ENCODE assay signal across 8 mouse cellular contexts in the genomic region with DNA sequence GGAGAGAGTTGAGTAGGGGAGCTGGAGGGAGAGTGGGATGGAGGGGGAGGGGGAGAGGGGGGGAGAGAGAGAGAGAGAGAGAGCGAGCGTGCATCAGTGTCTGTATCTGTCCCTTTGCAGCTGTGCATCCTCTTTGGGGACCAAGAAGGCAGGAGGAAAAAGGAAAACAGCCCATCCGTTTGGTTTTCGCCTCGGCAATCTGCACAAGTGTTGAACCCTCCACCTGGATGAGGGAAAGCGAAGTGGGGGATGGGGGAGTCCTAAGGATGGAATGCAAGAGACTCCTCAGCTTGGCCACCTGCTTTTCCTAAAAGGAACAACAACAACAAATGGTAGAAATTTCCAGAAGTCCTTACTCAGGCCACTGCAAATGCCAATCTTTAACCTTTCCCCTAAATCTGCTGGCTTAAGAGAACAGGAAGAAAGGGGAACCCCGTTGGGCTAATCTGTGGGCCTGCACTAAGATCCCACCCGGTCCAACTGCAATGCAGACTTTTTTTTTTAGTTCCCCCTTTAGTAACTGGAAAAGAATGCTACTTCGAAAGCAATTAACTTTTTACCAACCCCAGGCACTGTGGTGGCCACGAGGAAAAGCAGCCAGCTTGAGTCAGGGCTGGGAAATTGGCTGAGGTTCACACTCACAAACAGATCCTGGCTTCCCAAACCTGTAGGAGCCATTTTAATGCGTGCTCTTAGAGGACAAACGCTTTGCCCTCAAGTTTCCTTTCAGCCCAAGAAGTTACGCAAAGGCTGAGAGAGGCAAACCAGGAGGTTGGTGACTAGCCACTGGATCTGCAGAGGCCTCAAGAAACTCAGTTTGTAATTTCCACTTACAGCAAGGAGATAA. TPM values are rescaled to one million over a fixed set of nuclear protein-coding genes. Genes with fewer than 3 reads are reported as not detected.
DNase-seq lines count a peak whose midpoint lies in the region; ATAC-seq and TF ChIP-seq lines count a peak whose summit lies in the region.

No protein-coding gene starts in this region.

- H3K27me3 ChIP-seq in forebrain, postnatal 0 days (ENCODE audit: insufficient read depth, low read length) = no peaks in the 10 kb centered on the region
- H3K27me3 ChIP-seq in intestine, embryonic 16.5 days (replicated peaks; ENCODE audit: control insufficient read depth, insufficient read depth, low read length) = no peaks in the 10 kb centered on the region
- H3K27me3 ChIP-seq in lung, postnatal 0 days (replicated peaks; ENCODE audit: insufficient read depth, low read length) = no peaks in the 10 kb centered on the region

- H3K9me3 ChIP-seq in forebrain, postnatal 0 days (ENCODE audit: low read length) = no peaks in the 10 kb centered on the region
- H3K9me3 ChIP-seq in intestine, embryonic 16.5 days (ENCODE audit: control insufficient read depth, low read length) = no peaks in the 10 kb centered on the region
- H3K9me3 ChIP-seq in lung, postnatal 0 days (ENCODE audit: low read length) = no peaks in the 10 kb centered on the region

- H3K4me3 ChIP-seq in forebrain, postnatal 0 days (ENCODE audit: low read depth, low read length) = peak overlapping the region; percentile 25
- peak overlapping the region; percentile 57 for H3K4me3 ChIP-seq in intestine, embryonic 16.5 days (ENCODE audit: low read length)
- H3K4me3 ChIP-seq in lung, postnatal 0 days (ENCODE audit: low read depth, low read length) = no peak overlapping the region

- peak overlapping the region; percentile 100 for H3K27ac ChIP-seq in forebrain, postnatal 0 days (ENCODE audit: low read depth, low read length)
- peak overlapping the region; percentile 100 for H3K27ac ChIP-seq in intestine, embryonic 16.5 days (ENCODE audit: low read length)
- H3K27ac ChIP-seq in lung, postnatal 0 days (ENCODE audit: low read length) = peak overlapping the region; percentile 97

- H3K4me2 ChIP-seq in forebrain, postnatal 0 days (ENCODE audit: low read depth) = peak overlapping the region; percentile 57
- H3K4me2 ChIP-seq in intestine, embryonic 16.5 days (ENCODE audit: low read depth, low read length) = peak overlapping the region; percentile 78
- H3K4me2 ChIP-seq in lung, postnatal 0 days (replicated peaks; ENCODE audit: low read depth, low read length) = peak overlapping the region; percentile 35; the same call in 1 of the 2 replicates

- ATAC-seq in cerebellum, adult (ENCODE audit: insufficient number of reproducible peaks, low FRiP score, low TSS enrichment) = no peak
- no peak for ATAC-seq in forebrain, postnatal 0 days
- ATAC-seq in intestine, embryonic 16.5 days = no peak
- ATAC-seq in lung, postnatal 0 days = no peak
- ATAC-seq in monocyte, adult 5-6 weeks (replicated peaks; ENCODE audit: insufficient number of reproducible peaks, low FRiP score, low TSS enrichment, poor library complexity, severe bottlenecking) = no peak

- no peaks in the 10 kb centered on the region for H3K36me3 ChIP-seq in forebrain, postnatal 0 days (ENCODE audit: insufficient read depth)
- H3K36me3 ChIP-seq in intestine, embryonic 16.5 days (ENCODE audit: control insufficient read depth, insufficient read depth, low read length) = no peaks in the 10 kb centered on the region
- H3K36me3 ChIP-seq in lung, postnatal 0 days (ENCODE audit: insufficient read depth, low read length) = no peaks in the 10 kb centered on the region

- peak overlapping the region; percentile 59 for H3K9ac ChIP-seq in forebrain, postnatal 0 days
- peak overlapping the region; percentile 81 for H3K9ac ChIP-seq in intestine, embryonic 16.5 days (ENCODE audit: low read depth, low read length)
- 0 out of 2 replicates have a peak overlapping the region, but pooled peaks have one; percentile 16 for H3K9ac ChIP-seq in lung, postnatal 0 days (replicated peaks; ENCODE audit: low read depth)

- whole genome bisulfite sequencing in forebrain, postnatal 0 days = 9% methylated on average over 12 of the region's 13 CpGs
- WGBS in intestine, embryonic 16.5 days = 17% methylated on average over 13 of the region's 13 CpGs
- WGBS in lung, postnatal 0 days = 15% methylated on average over 13 of the region's 13 CpGs

- H3K4me1 ChIP-seq in forebrain, postnatal 0 days (ENCODE audit: insufficient read depth) = peaks cover 87% of the 10 kb centered on the region
- H3K4me1 ChIP-seq in intestine, embryonic 16.5 days (ENCODE audit: control insufficient read depth, insufficient read depth, low read length) = peaks cover 81% of the 10 kb centered on the region
- H3K4me1 ChIP-seq in lung, postnatal 0 days (ENCODE audit: insufficient read depth, low read depth, low read length) = peaks cover 76% of the 10 kb centered on the region

- peak; percentile 61; the same call in 1 of the 2 replicates for TF ChIP-seq EP300 in lung, postnatal 0 days (IDR thresholded peaks at IDR 0.05)

- peak; percentile 43 for DNase-seq in cerebellum, adult 11 months
- DNase-seq in cerebellum, adult 18-20 months = peak; percentile 56 to 57
- DNase-seq in forebrain, postnatal 0 days = peak; percentile 43
- peak; percentile 68 for DNase-seq in lung, postnatal 0 days (ENCODE audit: low spot score)
- DNase-seq in thymus, postnatal 14 days = no peak

- TF ChIP-seq CTCF in forebrain, postnatal 0 days (IDR thresholded peaks at IDR 0.05; ENCODE audit: low read depth) = no peak
- peak; percentile 4; the same call in 1 of the 2 replicates for TF ChIP-seq CTCF in lung, postnatal 0 days (IDR thresholded peaks at IDR 0.05)

RNA-seq across cellular contexts. Expression of a gene that starts 17.0 kb away (rescaled TPM):
- 51.4 and 63.5 TPM in 2 replicates for total RNA-seq in forebrain, postnatal 0 days (2014; rRNA removed)
- polyA plus RNA-seq in forebrain, postnatal 0 days (2015; fragmentation: Nextera tagmentation; extraction: Ambion mirVana) = 37.7 and 45.7 TPM in 2 replicates
- polyA plus RNA-seq in intestine, embryonic 16.5 days (2015; fragmentation: Nextera tagmentation; extraction: Ambion mirVana) = 57.3 and 61.6 TPM in 2 replicates
- polyA plus RNA-seq in lung, postnatal 0 days (2015; fragmentation: Nextera tagmentation; extraction: Ambion mirVana) = 30.7 and 32.1 TPM in 2 replicates
- 42.6 to 54.2 TPM (median 44.4 TPM) in 3 replicates for total RNA-seq in monocyte, adult 5-6 weeks (2017)

Comparison
In these comparisons a context has a peak if more than half of its experiments do, and no peak if none do; other contexts are left out.
1. H3K9ac ChIP-seq: peak in every context shown above with its lines; median percentile 81 in intestine, embryonic 16.5 days; 59 in forebrain, postnatal 0 days; 16 in lung, postnatal 0 days.